Mouse (Mus musculus) liver, embryonic 13.5 days (tissue): ENCODE measurements around the gene Gal3st4. TPM values are rescaled to one million over a fixed set of nuclear protein-coding genes. Genes with fewer than 3 reads are reported as not detected.

Experiments
- ATAC-seq: fragments of 200-750 bp; cut with Nextera tagmentation; 2 replicates; pipeline ENCODE4 v1.8.0; 2017; ENCODE audit warnings: low read depth, mild to moderate bottlenecking, moderate number of reproducible peaks, moderate library complexity
- DNase-seq: peaks from one replicate; pipeline ENCODE4 v3.0.0; 2022
- H3K27ac ChIP-seq: fragments of 300-500 bp; sonication (generic); 2 replicates; pipeline ENCODE4 v1.5.1; 2015; ENCODE audit warnings: moderate library complexity, mild to moderate bottlenecking, inconsistent platforms
- H3K27me3 ChIP-seq: fragments of 300-500 bp; sonication (generic); 2 replicates; pipeline ENCODE4 v1.6.1; 2015; ENCODE audit warnings: mild to moderate bottlenecking, inconsistent platforms
- H3K36me3 ChIP-seq: fragments of 300-500 bp; sonication (generic); 2 replicates; pipeline ENCODE4 v1.6.1; 2015; ENCODE audit warnings: mild to moderate bottlenecking, inconsistent platforms
- H3K4me1 ChIP-seq: fragments of 300-500 bp; sonication (generic); replicated peaks from 2 replicates; pipeline ENCODE4 v1.6.1; 2015; ENCODE audit warnings: inconsistent platforms
- H3K4me2 ChIP-seq: fragments of 300-500 bp; sonication (generic); 2 replicates; pipeline ENCODE4 v1.6.1; 2015; ENCODE audit warnings: inconsistent platforms, mild to moderate bottlenecking, moderate library complexity
- H3K4me3 ChIP-seq: fragments of 300-500 bp; sonication (generic); replicated peaks from 2 replicates; pipeline ENCODE4 v1.5.1; 2015; ENCODE audit warnings: mild to moderate bottlenecking, inconsistent platforms
- H3K9ac ChIP-seq: fragments of 300-500 bp; sonication (generic); 2 replicates; pipeline ENCODE4 v1.6.1; 2015; ENCODE audit warnings: mild to moderate bottlenecking, inconsistent platforms
- H3K9me3 ChIP-seq: fragments of 300-500 bp; sonication (generic); replicated peaks from 2 replicates; pipeline ENCODE4 v1.6.1; 2016; ENCODE audit warnings: inconsistent platforms
- WGBS: fragments of 180-500 bp; shearing (Covaris S2); methylation state at CpG from one replicate; pipeline ENCODE4 v1.1.7; 2015; ENCODE audit not compliant: insufficient replicate concordance; 5-methylcytosine and 5-hydroxymethylcytosine counted together
- polyA plus RNA-seq: library from polyadenylated mRNA; unstranded; fragments of >200 nt; fragmentation: Nextera tagmentation; extraction: Ambion mirVana; gene quantifications from 2 replicates; pipeline ENCODE4 v1.2.1, GENCODE M21; 2015

Gal3st4 gene
- polyA plus RNA-seq, 1 experiment from 2014 or later = 0.23 TPM

DNA sequence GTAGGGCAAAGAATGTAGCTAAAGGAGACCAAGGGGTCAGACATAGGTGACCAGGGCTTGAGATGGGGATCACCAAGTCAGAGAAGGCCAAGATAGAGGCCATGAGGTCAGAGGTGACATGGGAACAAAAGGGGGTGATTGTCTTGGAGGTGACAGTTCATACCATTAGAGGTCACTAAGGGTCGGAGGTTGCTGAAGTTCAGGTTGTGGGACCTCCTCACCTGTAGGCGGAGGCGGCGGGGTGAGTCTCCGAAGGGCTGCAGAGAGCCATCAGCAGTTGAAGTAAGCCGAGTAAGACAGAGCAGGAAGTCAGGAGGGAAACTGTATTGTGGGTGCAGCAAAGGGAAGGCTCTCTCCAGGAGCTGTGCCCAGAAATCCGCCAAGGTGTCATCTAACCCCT is 5.4 kb upstream of the Gal3st4 start:
- ATAC-seq (no peak), DNase-seq (no peak)
- H3K4me2 ChIP-seq = no peak overlapping the region
- 0 out of 2 replicates have a peak, but pooled peaks cover 4% of the 10 kb centered on the region for H3K9me3 ChIP-seq
- H3K27ac ChIP-seq = no peak overlapping the region
- H3K4me3 ChIP-seq = no peak overlapping the region
- H3K9ac ChIP-seq = no peak overlapping the region
- H3K36me3 ChIP-seq = no peaks in the 10 kb centered on the region
- 73% methylated on average over 7 of the region's 7 CpGs for WGBS
- H3K27me3 ChIP-seq = peaks cover 37% of the 10 kb centered on the region
- peaks cover 28% of the 10 kb centered on the region for H3K4me1 ChIP-seq

- WGBS = 41% methylated on average over 41 of the region's 41 CpGs
- no peak for ATAC-seq
- Histone ChIP-seq H3K9ac (no peak overlapping the region), H3K36me3 (no peaks in the 10 kb centered on the region), H3K27me3 (peaks cover 63% of the 10 kb centered on the region), H3K9me3 (0 out of 2 replicates have a peak, but pooled peaks cover 4% of the 10 kb centered on the region), H3K4me3 (no peak overlapping the region), H3K27ac (no peak overlapping the region), H3K4me1 (peaks cover 23% of the 10 kb centered on the region), H3K4me2 (peak overlapping the region; percentile 38)
- DNase-seq = no peak
Measured at GRCm38 (mm10) chr5:138275216-138276050, 2.8 kb upstream of the Gal3st4 start.

GRCm38 (mm10) chr5:138274186-138274585 is 1.5 kb upstream of the Gal3st4 start:
- H3K4me2 ChIP-seq = no peak overlapping the region
- H3K9ac ChIP-seq = no peak overlapping the region
- H3K27me3 ChIP-seq = peaks cover 60% of the 10 kb centered on the region
- WGBS = 57% methylated on average over 8 of the region's 8 CpGs
- H3K27ac ChIP-seq = no peak overlapping the region
- DNase-seq (no peak), ATAC-seq (no peak)
- H3K4me1 ChIP-seq = 0 out of 2 replicates have a peak, but pooled peaks cover 11% of the 10 kb centered on the region
- H3K4me3 ChIP-seq = no peak overlapping the region
- no peaks in the 10 kb centered on the region for H3K36me3 ChIP-seq
- H3K9me3 ChIP-seq = no peaks in the 10 kb centered on the region

DNA sequence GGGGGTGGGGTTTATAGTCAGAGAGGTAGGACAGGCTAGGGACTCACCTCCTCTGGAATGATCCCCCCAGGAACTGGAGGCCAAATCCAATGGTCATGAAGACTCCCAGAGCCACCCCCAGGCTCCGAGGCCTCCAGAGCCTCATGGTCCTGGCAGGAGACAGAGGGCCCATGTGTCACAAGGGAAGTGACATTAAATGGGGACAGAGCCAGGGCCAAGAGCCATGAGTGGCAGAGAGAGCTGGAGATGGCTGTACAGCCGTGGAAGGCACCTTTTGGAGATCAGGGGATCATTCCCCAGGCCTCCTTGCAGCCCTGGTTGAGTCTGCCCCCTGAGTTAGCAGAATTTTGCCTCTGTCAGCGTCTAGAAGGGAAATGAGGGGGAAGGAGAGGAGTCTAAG is 1.4 kb downstream of the Gal3st4 start:
- no peaks in the 10 kb centered on the region for H3K36me3 ChIP-seq
- 0 out of 2 replicates have a peak, but pooled peaks cover 9% of the 10 kb centered on the region for H3K4me1 ChIP-seq
- no peak overlapping the region for H3K9ac ChIP-seq
- 38% methylated on average over 3 of the region's 3 CpGs for WGBS
- H3K9me3 ChIP-seq = no peaks in the 10 kb centered on the region
- ATAC-seq (no peak), DNase-seq (no peak)
- H3K4me2 ChIP-seq = no peak overlapping the region
- H3K4me3 ChIP-seq = no peak overlapping the region
- H3K27me3 ChIP-seq = peaks cover 49% of the 10 kb centered on the region
- no peak overlapping the region for H3K27ac ChIP-seq

- ATAC-seq = no peak
- H3K27me3 ChIP-seq = peaks cover 37% of the 10 kb centered on the region
- no peak overlapping the region for H3K9ac ChIP-seq
- H3K36me3 ChIP-seq = no peaks in the 10 kb centered on the region; the same call in 1 of the 2 replicates
- H3K4me3 ChIP-seq = no peak overlapping the region
- 64% methylated on average over 4 of the region's 4 CpGs for WGBS
- H3K27ac ChIP-seq = no peak overlapping the region
- H3K9me3 ChIP-seq = no peaks in the 10 kb centered on the region
- no peak for DNase-seq
- peaks cover 11% of the 10 kb centered on the region for H3K4me1 ChIP-seq
- H3K4me2 ChIP-seq = no peak overlapping the region
Measured at GRCm38 (mm10) chr5:138268980-138269379, 3.7 kb downstream of the Gal3st4 start.

GRCm38 (mm10) chr5:138267114-138267513 is 5.5 kb downstream of the Gal3st4 start:
- Histone ChIP-seq H3K9ac (no peak overlapping the region), H3K4me2 (no peak overlapping the region), H3K9me3 (no peaks in the 10 kb centered on the region), H3K4me3 (no peak overlapping the region), H3K27ac (no peak overlapping the region), H3K36me3 (no peaks in the 10 kb centered on the region; the same call in 1 of the 2 replicates), H3K4me1 (peaks cover 24% of the 10 kb centered on the region), H3K27me3 (peaks cover 20% of the 10 kb centered on the region)
- ATAC-seq (no peak), DNase-seq (no peak)
- 74% methylated on average over 3 of the region's 3 CpGs for WGBS

GRCm38 (mm10) chr5:138265712-138266111 is 6.9 kb downstream of the Gal3st4 start:
- Histone ChIP-seq H3K9me3 (no peaks in the 10 kb centered on the region), H3K27ac (no peak overlapping the region), H3K4me1 (peaks cover 38% of the 10 kb centered on the region), H3K4me2 (no peak overlapping the region), H3K9ac (no peak overlapping the region), H3K4me3 (no peak overlapping the region), H3K36me3 (peaks cover 13% of the 10 kb centered on the region), H3K27me3 (peaks cover 6% of the 10 kb centered on the region)
- DNase-seq (no peak), ATAC-seq (no peak)
- 83% methylated on average over 4 of the region's 4 CpGs for WGBS

- DNase-seq (no peak), ATAC-seq (no peak)
- 12% methylated on average over 6 of the region's 6 CpGs for WGBS
- Histone ChIP-seq H3K27me3 (no peaks in the 10 kb centered on the region), H3K4me3 (peak overlapping the region; percentile 90), H3K27ac (peak overlapping the region; percentile 70; the same call in 1 of the 2 replicates), H3K4me1 (peaks cover 53% of the 10 kb centered on the region), H3K9ac (peak overlapping the region; percentile 94), H3K4me2 (peak overlapping the region; percentile 97), H3K36me3 (peaks cover 28% of the 10 kb centered on the region), H3K9me3 (no peaks in the 10 kb centered on the region)
Measured at GRCm38 (mm10) chr5:138264207-138264578, 8.4 kb downstream of the Gal3st4 start.

DNA sequence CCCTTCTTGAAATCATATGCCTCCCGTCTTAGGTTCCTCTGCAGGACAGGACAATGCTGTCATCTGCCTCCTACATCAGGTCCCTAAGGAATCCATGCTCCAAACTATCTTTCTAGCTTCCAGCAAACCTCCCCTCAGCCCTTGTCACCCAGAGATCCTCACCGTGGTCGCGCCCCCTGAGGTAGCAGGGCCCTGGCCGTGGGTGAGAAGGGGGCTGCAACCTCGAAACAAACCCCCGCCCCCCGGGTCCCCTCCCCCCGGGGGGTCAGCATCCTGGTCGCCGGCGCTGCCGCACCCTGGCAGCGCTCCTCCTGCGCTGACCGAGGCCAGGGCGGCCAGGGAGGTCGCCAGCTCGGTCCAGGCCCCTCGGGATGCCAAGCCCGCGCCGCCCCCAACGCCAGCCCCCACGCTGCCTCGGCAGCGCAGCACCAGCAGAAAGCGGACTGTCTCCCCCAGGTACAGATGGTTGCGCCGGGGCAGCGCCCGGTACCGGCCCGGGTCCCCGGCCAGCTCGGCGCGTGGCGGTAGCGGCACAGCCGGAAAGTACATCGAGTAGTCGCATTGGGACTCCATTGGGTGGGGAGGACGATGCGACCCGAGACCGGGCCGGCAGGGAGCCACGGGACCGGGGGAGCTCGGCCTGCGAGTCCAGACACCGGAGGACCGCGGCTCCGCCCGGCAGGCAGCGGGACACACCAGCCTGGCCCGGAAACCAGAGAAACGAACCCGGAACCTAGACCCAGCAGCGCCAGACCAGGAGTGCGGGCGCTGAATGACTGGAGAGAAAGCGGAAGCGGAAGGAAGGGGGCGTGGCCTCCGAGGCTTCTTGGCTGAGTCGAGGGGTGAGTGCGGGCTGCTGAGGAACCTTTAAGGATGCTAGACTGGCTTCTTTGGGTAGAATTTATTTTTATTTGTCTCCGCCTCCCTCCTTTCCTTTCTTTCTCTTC is 9.1 kb downstream of the Gal3st4 start, which contains the start of gene BC037034:
BC037034 (minus strand) TSS at position 774 of the 947 bp plus-strand sequence.
- Histone ChIP-seq H3K4me3 (peak within 1 kb of the TSS; percentile 90), H3K27ac (peak within 1 kb of the TSS; percentile 88), H3K9me3 (no peaks in the 10 kb centered on the region), H3K27me3 (no peaks in the 10 kb centered on the region), H3K4me1 (peaks cover 60% of the 10 kb centered on the region), H3K36me3 (peaks cover 35% of the 10 kb centered on the region), H3K4me2 (peak within 1 kb of the TSS; percentile 97), H3K9ac (peak within 1 kb of the TSS; percentile 94)
- DNase-seq (peak; percentile 83), ATAC-seq (peak; percentile 84)
- WGBS = 0% methylated on average over 65 of the region's 71 CpGs

- 36% methylated on average over 18 of the region's 18 CpGs for WGBS
- peaks cover 68% of the 10 kb centered on the region for H3K4me1 ChIP-seq
Measured at GRCm38 (mm10) chr5:138262582-138263240, 9.9 kb downstream of the Gal3st4 start.

More at GRCm38 (mm10) chr5:138262582-138263240, 9.9 kb downstream of the Gal3st4 start:
- peak overlapping the region; percentile 88 for H3K27ac ChIP-seq
- H3K27me3 ChIP-seq = no peaks in the 10 kb centered on the region
- H3K4me2 ChIP-seq = peak overlapping the region; percentile 97
- H3K36me3 ChIP-seq = peaks cover 42% of the 10 kb centered on the region
- DNase-seq = no peak
- no peak for ATAC-seq
- peak overlapping the region; percentile 90 for H3K4me3 ChIP-seq
- peak overlapping the region; percentile 94 for H3K9ac ChIP-seq
- H3K9me3 ChIP-seq = no peaks in the 10 kb centered on the region
